Mouse (Mus musculus): ENCODE results near the gene Sorcs2. TPM values are rescaled to one million over a fixed set of nuclear protein-coding genes. Genes with fewer than 3 reads are reported as not detected.

The Sorcs2 gene
- total RNA-seq, 2 experiments from 2014 or later, result 36.6 to 45.0 TPM

DNA sequence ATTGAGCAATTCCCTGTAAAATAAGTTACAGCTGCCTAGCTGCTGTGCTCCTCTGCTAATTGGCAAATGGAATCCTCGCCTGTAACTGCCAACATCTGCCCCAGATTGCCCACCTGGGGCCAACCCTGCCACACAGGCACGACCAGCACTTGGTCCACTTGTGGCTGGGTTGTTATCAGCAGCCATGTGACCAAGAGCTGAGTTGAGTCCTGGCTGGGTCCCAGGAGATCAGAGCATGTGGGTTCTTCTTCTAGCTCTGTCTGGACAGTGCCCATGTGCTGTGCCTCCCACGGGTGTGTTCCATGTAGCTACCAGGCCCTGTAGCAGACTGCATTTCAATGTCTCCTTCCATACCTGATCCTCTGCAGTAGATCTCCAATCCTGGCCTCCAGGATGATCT, 286.4 kb downstream of the Sorcs2 start:
- intact Hi-C loops (cut with DNase I), result no loop called here
- DNase-seq (ENCODE audit: low spot score in 2 of 2), result no peak

DNA sequence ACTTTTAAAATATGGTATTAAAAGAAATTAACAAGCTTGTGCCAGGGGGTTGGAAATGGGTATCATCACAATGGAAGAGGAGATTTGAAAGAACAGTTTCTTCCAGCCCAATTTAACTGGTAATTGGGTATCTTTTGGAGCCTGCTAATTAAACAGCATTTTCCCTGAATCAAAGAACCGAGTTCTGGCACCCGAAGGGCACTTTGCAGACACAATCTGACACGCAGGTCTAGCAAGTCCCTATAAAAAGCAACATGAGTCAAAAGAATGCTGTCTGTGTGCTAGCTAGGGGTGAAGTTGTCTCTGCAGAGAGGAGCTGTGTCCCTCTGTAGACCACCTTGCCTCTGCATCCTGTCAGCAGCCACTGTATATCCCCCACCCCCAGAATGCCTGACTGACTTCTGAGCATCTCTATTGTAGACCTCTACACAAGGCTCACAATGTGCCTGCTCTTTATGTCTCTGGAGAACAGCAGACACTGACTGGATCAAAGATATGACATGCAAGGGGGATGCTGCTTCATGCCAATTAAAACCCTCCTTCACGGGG, 289.5 kb downstream of the Sorcs2 start:
- intact Hi-C loops (cut with DNase I), result no loop called here
- no peak for DNase-seq (ENCODE audit: low spot score in 2 of 2)

DNA sequence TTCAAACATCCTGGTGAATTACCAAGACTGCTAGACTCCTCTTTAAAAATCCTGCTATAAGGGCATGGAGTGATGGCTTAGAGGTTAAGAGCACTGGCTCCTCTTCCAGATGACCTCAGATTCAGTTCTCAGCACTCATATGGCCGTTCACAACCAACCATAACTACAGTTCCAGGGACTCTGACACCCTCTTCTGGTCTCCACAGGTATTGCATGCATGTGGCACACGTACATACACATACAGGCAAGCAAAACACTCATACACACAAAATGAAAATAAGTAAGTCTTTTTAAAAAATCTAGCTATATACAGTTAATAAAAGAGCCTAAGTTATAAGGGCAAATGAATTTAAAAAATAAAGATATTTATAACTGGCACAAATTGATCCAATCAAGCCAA, 294.5 kb downstream of the Sorcs2 start:
- no peak for DNase-seq (ENCODE audit: low spot score in 2 of 2)
- intact Hi-C loops (cut with DNase I), result no loop called here

DNA sequence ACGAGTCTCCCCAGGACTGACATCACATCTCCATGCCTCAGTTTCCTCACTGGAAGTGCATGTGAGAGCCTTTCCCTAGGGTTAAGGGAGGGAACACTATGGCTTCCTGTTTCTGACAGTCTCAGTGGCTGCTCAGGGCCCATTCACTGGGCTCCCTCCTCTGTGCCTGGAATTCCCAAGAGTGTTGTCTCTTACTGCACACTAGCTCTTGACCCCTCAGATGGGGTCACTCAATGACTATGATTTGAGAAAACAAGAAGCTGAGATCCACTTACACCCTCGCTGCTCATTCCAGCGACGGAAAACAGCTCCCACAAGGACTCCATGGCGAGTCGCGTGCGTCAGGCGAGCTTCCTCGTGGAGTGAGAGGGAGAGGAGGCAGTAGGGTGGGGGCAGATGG, 296.8 kb downstream of the Sorcs2 start:
- intact Hi-C loops (cut with DNase I), result no loop called here
- no peak for DNase-seq (ENCODE audit: low spot score in 2 of 2)

DNA sequence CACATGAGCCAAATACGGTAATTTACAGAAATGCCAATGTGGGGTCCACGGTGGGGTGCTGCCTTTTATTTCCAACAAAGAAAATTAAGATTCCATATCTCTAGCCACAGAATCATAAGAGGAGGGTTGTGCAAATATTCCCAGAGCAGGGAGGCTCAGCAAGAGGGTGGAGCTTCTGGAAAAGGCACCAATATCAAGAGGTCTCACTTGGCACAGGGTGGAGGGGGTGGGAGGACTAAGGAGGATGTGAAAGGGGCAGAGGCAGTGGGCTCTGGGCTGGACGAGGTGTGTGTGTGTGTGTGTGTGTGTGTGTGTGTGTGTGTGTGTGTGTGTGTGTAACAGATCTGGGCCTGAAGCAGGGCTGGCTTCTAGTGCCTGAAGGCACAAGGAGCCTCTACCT, 297.5 kb downstream of the Sorcs2 start:
- DNase-seq (ENCODE audit: low spot score in 2 of 2), result no peak
- intact Hi-C loops (cut with DNase I), result no loop called here

DNA sequence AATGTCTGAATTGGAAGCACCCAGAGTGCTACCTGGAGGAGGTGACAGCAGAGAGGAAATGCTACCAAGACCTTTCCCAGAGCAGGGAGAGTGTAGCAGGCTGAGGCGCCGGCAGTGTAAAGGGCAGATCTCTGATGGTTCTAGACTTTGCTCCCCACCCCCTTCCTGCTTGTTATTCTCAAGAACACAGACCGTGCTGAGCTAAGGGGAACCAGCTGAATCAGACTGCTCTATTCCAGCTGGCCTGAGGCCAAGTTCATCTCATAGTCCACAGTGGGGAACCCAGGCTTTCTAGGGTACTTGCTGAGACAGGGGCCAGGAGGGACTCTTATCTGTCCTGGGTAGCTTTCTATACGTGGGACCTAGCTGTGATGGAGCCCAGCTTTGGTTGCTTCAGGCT, 298.3 kb downstream of the Sorcs2 start:
- intact Hi-C loops (cut with DNase I), result no loop called here

DNA sequence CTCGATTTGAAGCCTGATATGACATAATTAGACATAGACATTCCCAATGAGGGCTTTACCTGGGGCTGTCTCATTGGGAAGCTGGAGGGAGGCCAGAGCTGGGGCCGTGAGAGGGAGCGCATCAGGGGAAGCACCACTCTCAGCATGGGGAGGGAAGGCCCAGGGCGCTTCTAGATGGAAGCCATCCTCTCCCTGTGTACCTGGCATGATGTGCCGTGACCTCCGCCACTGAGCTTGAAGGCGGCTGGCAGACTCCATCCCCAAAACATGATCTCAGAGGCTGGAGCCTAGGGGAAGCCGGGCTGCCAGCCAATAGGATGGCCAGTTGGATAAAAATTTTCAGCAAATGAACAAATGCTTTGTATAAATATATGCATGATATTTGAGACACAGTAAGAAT, 301.9 kb downstream of the Sorcs2 start:
- intact Hi-C loops (cut with DNase I), result no loop called here
- no peak for DNase-seq (ENCODE audit: low spot score in 2 of 2)

More for the DNA sequence above, 298.3 kb downstream of the Sorcs2 start:
- DNase-seq (ENCODE audit: low spot score in 2 of 2), result no peak

DNA sequence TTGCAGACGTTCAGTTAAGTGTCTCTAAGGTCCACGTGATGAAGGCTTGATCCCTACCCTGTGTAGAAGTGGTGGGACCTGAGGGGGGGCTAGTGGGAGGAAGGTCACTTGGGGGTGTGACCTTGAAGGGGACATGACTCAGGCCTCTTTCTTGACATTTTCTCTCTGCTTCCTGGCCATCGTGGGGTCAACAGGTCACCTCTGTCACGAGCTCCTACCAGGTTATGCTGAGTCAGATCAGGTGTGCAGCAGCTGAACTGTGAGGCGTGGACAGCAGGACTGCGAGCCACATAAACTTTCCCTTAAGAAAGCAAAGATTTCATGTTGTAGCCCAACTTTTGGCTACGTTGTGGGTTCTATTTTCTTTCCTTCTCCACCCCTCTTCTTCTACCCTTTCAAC, 307.9 kb downstream of the Sorcs2 start:
- intact Hi-C loops (cut with DNase I), result no loop called here
- DNase-seq (ENCODE audit: low spot score in 2 of 2), result no peak

DNA sequence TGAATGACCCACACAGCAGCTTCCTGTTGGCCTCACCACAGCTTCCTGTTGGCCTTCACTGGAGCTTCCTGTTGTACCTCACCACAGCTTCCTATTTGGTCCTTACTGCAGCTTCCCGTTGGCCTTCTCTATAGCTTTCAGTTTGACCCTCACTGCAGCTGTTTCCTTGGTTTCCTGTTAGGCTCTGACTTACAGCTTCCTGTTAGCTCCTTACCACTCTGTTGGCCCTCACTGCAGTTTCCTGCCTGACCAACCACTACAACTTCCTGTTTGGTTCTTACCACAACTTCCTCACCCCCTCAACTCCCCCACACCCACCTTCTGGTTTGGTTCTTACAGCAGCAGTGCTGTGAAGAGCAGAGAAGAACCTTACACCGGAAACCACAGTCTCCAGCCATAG, 308.7 kb downstream of the Sorcs2 start:
- no peak for DNase-seq (ENCODE audit: low spot score in 2 of 2)
- intact Hi-C loops (cut with DNase I), result no loop called here

DNA sequence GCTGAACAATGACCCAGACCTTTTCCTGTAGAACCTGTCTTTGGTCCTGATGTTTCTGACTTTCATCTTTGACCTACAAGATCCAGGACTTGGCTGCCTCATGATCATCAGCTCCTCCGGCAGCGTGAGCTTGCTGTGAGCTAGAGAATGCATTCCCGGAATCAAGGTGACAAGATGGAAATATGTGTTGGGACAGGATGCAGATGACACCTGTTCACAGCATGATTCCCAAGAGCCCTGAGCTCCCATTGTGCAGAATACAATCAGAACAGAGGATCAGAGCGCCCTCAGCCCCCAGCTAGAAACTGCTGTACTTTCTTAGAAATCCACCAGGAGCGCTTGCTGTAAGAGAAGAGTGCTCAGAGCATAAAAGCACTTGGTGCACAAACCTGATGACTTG, 311.0 kb downstream of the Sorcs2 start:
- DNase-seq (ENCODE audit: low spot score in 2 of 2), result no peak
- intact Hi-C loops (cut with DNase I), result no loop called here

DNA sequence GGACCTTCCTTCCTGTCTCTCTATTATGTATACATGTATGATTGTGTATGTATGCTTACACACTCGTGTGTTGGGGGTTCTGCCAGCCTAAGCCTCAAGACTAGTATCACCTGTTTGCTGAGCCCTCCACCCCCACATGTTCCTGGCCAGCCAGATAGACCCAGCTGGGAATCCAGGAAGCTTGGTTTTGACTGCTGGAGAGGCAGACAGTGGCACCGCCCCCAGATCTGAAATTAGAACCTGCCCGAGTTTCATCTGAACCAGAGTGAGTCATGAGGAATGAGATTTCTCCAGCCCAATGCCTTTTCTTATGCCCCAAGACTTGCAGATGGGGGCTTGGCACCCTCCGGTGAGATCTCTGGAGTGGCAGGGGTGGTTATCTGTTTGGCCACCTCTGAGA, 312.3 kb downstream of the Sorcs2 start:
- DNase-seq (ENCODE audit: low spot score in 2 of 2), result peak; percentile 79 to 80
- intact Hi-C loops (cut with DNase I), result no loop called here

DNA sequence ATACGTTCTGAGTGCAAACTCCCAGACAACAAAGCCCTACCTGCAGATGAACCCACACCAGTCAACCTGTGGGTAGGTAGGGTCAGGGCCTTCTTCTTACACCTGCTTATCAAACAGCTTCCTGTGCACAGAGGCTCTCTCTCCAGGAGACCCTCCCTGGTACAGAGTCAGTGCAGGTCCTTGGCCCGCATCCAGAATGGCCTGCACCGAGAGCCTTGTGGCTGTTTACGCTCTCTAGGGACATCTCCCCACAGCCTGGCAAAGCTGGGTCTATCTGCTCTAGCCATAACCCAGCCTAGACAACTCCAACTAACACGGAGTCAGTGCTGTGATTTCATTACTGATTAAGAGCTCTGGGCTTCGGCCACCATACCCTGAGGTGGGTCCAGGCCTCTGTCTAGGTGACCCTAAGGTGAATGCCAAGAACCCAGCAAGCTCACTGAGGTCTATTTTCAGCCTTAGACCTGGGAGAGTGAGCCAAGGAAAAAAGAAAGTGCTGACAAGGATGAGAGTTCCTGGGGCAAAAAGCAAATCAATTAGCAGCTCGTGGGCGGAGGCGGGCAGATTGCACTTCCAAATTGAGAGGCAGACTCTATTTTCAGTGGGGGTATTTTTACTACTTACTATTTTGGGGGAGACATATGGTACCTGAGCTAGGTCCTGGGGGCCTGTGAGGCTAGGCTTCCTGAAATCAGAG, 313.9 kb downstream of the Sorcs2 start:
- DNase-seq (ENCODE audit: low spot score in 2 of 2), result no peak
- intact Hi-C loops (cut with DNase I), result no loop called here

DNA sequence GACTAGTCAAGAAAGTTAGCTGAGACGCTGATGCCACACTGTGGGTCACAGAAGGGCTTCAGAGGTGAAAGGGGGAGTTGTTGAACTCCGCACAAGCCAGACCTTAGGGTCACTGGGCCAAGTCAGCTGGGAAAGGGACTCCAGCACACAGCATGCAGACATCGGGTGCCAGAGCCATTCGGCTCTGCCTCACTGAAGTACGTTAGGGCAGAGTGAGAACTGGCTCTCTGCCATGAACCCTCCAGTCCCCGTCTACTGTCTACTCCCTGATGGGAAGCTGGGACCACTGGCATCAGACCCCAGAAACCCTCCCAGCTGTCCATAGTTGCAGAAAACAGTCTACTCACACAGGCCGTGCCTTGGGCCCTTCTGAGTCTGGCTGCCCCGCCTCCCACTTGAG, 316.9 kb downstream of the Sorcs2 start:
- DNase-seq (ENCODE audit: low spot score in 2 of 2), result no peak
- intact Hi-C loops (cut with DNase I), result no loop called here

DNA sequence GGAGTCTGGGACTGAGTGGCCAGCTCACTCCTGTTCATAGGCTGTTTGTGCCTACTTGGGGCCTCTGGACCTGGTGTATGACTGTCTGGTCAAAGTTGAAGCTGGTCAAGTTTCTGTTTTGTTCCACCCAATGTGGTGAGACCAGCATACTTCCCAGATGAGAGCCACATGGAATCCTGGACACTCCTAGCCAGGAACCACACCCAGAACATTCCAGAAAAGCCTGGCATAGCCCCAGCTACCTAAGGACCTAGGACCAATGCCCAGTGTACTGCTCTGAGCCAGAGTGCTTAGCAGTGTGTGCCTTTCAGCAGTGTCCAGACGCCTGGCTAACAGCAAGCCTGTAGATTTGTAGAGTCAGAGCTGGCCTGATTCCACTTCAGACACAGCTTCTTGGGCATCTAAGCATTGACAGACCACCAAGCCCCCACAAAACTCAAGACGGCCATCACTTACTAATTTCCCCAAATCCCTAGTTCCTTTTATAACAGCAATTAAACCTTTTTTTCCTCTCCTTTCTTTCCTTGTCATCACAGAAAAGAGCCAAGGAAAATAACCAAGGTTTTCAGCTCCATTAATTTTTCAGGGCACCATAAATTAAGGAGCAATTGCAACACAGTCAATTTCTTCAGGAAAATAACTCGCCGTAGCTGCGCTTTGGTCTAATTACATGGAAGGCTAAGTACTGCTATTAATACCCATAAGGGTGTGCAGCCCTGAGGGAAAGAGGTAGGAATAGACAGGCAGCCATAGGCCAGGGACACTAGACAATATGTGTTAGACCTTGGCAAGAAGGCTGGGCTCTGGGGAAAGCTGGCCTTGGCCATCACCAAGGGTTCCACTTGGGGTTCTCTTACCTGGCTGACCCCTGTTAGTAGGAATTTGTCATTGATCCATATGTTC, 322.5 kb downstream of the Sorcs2 start:
- intact Hi-C loops (cut with DNase I), result no loop called here

DNA sequence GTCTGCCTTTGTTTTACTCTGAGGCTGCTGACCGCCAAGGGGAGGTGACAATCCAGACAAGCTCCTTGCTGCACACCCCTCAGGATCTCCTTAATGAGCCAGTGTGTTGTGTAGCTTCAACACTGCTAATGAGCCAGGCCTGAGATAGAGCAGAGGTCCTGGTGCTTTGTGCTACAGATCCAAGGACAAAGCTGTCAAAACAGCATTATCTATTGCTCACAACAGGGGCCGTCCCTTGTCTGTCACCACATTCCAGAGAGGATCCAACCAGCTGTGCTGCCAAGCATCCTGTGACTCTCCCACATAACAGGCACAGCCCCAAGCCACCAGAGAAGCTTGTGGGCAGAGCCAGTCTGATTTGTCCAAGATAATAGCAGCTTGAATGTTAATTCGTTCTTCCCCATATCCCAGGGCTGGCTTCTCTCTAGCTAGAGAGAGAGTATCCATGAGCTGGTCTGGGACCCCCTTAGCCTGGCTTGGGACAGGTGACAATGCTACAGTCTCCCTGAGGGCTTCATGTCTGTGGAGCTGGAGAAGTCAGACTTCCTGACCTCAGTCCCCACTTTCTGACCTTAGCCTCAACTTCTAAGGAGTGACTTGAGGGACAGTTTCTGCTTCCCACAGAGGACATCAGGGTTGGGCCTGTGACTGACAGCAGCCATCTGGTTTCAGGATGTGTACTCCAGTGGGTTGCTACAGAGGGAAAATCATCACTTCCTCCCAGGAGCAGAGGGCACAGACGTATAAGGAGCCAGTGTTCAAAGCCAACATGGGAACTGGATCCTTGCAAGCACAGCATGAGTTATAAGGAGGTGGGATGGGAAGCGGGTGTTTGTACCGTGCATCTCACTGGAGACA, 328.2 kb downstream of the Sorcs2 start:
- intact Hi-C loops (cut with DNase I), result no loop called here
- peak; percentile 41 to 50 for DNase-seq (ENCODE audit: low spot score in 2 of 2)

More for the DNA sequence above, 322.5 kb downstream of the Sorcs2 start:
- no peak for DNase-seq (ENCODE audit: low spot score in 2 of 2)

DNA sequence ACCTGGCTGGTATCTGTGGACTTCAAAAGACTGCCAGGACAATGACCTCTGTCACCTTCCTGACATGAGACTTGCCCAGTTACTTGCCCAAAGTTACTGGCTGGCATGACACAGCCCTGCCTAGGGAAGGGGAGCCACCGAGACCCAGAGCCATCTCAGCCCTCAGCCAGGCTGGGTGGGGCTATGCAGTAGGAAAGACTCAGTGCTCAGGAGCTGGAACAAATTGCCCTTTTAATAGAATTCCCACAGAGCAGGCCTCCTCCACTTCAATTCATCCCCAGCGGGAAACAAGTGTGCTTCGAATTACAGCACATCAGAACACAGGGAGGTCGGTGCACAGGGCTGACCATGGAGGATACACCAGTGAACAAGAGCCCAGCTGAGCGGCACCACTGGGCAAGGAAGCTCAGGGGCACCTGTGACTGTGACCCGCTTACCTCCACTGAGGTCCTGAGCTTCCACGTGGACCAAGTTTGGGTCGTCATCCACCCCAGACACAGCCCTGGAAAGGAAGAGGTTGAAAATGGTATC, 330.2 kb downstream of the Sorcs2 start:
- DNase-seq (ENCODE audit: low spot score in 2 of 2), result no peak
- intact Hi-C loops (cut with DNase I), result no loop called here

DNA sequence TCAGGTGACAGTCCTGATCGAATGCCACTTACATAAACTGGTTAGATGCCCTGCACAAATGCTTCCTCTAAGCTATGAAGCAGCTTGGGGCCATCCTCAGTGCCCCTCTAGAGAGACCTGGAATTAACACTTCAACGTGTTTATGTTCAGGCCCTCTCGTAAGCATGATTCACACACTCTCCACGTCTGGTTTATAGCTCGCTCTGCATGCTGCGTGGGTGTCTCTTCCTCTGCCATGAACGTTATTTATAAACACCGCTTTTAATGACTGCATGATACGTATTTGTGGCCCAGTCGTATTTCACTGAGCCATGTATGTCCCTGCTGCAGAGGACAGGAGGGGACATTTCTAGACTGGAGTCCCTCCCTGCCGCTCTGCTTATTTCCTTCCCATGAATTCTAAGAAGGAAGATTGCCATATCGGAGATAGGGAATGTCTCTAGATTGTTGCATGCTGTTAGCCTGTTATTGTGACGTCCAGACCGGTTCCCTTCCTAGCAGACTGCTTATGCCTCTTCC, 340.1 kb downstream of the Sorcs2 start:
- intact Hi-C loops (cut with DNase I), result no loop called here

DNA sequence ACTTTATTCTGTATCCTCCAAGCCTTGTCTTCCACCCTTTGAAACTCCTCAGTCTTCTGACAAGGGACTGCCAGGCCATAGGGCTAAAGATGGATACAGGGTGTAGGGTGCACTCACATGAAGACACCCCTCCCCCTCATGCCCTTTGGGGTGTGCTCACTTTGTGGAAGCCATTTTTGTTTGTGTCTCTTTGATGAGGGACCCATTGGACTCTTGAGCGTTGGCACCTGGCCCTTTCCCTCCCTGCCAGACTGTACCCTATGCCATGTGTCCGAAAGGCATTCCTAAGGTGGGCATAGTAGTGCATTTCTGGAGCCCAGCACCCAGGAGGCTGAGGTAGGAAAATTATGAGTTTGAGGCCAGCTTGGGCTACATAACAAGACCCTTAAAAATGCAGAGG, 341.0 kb downstream of the Sorcs2 start:
- intact Hi-C loops (cut with DNase I), result no loop called here
- no peak for DNase-seq (ENCODE audit: low spot score in 2 of 2)

More for the DNA sequence above, 340.1 kb downstream of the Sorcs2 start:
- no peak for DNase-seq (ENCODE audit: low spot score in 2 of 2)

DNA sequence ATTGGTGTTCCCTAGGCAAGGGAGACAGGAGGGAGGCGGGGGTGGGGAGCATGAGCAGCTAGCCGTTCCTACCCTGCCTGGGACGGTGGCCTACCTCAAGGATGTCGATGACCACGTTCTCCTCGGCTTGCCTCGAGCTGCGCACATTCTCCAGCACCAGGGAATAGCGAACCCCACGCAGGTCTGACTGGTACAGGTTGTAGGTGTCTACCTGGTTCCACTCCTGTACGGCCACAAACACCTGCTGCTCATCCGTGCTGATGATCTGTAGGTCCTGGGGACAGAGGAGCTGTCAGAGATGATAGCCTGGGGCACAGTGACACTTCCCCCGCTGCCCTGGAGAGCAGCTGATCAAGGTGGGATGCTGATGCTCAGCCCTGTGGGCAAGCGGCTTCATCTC, 342.1 kb downstream of the Sorcs2 start:
- no peak for DNase-seq (ENCODE audit: low spot score in 2 of 2)
- intact Hi-C loops (cut with DNase I), result no loop called here

Measured in left cerebral cortex, postnatal 36 days (tissue).